Mouse (Mus musculus) thymus, adult 2 months (tissue): ENCODE measurements around the gene Trim71. TPM values are rescaled to one million over a fixed set of nuclear protein-coding genes. Genes with fewer than 3 reads are reported as not detected.

Source experiments
- DNase-seq: peaks from one replicate; pipeline ENCODE4 v3.0.0; 2021
- H3K27ac ChIP-seq: fragments of 200-500 bp; 2 replicates; pipeline ENCODE4 v1.5.1; 2012; ENCODE audit warnings: low read length, control low read depth; ENCODE audit not compliant: control insufficient read depth, insufficient read depth
- H3K27me3 ChIP-seq: fragments of 200-500 bp; 2 replicates; pipeline ENCODE4 v1.6.1; 2012; ENCODE audit warnings: mild to moderate bottlenecking, low read length, moderate library complexity, mixed read lengths; ENCODE audit not compliant: control insufficient read depth, insufficient read depth
- H3K36me3 ChIP-seq: fragments of 200-500 bp; 2 replicates; pipeline ENCODE4 v1.6.1; 2012; ENCODE audit warnings: mild to moderate bottlenecking, low read length, moderate library complexity; ENCODE audit not compliant: control insufficient read depth, insufficient read depth
- H3K4me1 ChIP-seq: fragments of 200-500 bp; replicated peaks from 2 replicates; pipeline ENCODE4 v1.6.1; 2012; ENCODE audit warnings: low read length; ENCODE audit not compliant: control insufficient read depth, insufficient read depth
- H3K4me3 ChIP-seq: fragments of 200-500 bp; 2 replicates; pipeline ENCODE4 v1.5.1; 2012; ENCODE audit warnings: mild to moderate bottlenecking, low read length, control low read depth, moderate library complexity; ENCODE audit not compliant: control insufficient read depth, insufficient read depth
- CTCF ChIP-seq: fragments of 200-500 bp; IDR thresholded peaks from 2 replicates; pipeline ENCODE4 v1.5.1; 2012; ENCODE audit warnings: mild to moderate bottlenecking, control low read depth, low read length, moderate library complexity, borderline replicate concordance; ENCODE audit not compliant: control insufficient read depth, poor library complexity, insufficient read depth; ENCODE audit errors: extremely low read depth
- POLR2A ChIP-seq: fragments of 200-500 bp; IDR thresholded peaks from 2 replicates; pipeline ENCODE4 v1.6.1; 2012; ENCODE audit warnings: mild to moderate bottlenecking, low read length, control low read depth, moderate library complexity; ENCODE audit not compliant: control insufficient read depth, poor library complexity, insufficient read depth; ENCODE audit errors: extremely low read depth
- WGBS: fragments of 180-500 bp; shearing (Covaris S2); methylation state at CpG from one replicate; pipeline ENCODE4 v1.1.7; 2018; 5-methylcytosine and 5-hydroxymethylcytosine counted together
- polyA plus RNA-seq: library from polyadenylated mRNA; depleted of rRNA; stranded (reverse); fragments of >200 nt; gene quantifications from 2 replicates; pipeline ENCODE4 v1.2.3, GENCODE M21; 2012; rRNA removed

Trim71 gene
- polyA plus RNA-seq = 0.03 TPM in 1 of 2 replicates, not detected in the other

GRCm38 (mm10) chr9:114563761-114564606 is at the start of gene Trim71:
Gene Trim71 (minus strand): TSS chr9:114564369.
- 2% methylated on average over 91 of the region's 91 CpGs for WGBS
- Histone ChIP-seq H3K27me3 (peaks cover 33% of the 10 kb centered on the region), H3K36me3 (no peaks in the 10 kb centered on the region), H3K4me3 (peak within 1 kb of the TSS; percentile 24), H3K4me1 (peaks cover 16% of the 10 kb centered on the region; the same call in 1 of the 2 replicates), H3K27ac (no peak within 1 kb of the TSS)
- DNase-seq = no peak
- TF ChIP-seq POLR2A = no peak
- TF ChIP-seq CTCF = no peak

DNA sequence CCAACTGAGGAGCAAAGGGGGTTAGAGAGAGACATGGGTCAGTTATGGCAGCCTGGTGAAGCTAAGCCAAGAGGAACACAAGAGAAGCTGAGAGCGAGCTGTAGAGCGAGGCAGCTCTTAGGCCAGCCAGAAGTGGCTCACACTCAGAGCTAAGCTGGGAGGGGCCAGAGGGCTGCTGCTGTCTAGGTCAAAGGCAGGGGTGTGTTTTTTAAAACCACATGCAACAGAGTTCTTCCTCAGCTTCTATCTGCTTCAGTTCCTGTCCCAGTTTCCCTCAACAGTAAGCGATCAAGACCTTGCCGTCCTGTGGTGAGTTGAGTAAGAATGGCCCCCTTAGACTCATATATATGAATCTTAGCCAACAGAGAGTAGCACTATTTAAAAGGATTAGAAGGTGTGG is 48.9 kb upstream of the Trim71 start:
- 12% methylated on average over 4 of the region's 4 CpGs for WGBS

GRCm38 (mm10) chr9:114612566-114612965 is 48.4 kb upstream of the Trim71 start:
- H3K36me3 ChIP-seq = peaks cover 35% of the 10 kb centered on the region

More for the DNA sequence above, 48.9 kb upstream of the Trim71 start:
- Histone ChIP-seq H3K4me3 (no peak overlapping the region), H3K27me3 (no peaks in the 10 kb centered on the region), H3K36me3 (peaks cover 35% of the 10 kb centered on the region), H3K4me1 (peaks cover 20% of the 10 kb centered on the region), H3K27ac (peak overlapping the region; percentile 74)
- DNase-seq = peak; percentile 70
- TF ChIP-seq CTCF (no peak), POLR2A (no peak)

GRCm38 (mm10) chr9:114610266-114610665 is 46.1 kb upstream of the Trim71 start:
- TF ChIP-seq CTCF = no peak
- H3K4me1 ChIP-seq = peaks cover 20% of the 10 kb centered on the region
- H3K27ac ChIP-seq = no peak overlapping the region
- H3K4me3 ChIP-seq = no peak overlapping the region
- peaks cover 28% of the 10 kb centered on the region for H3K36me3 ChIP-seq
- no peaks in the 10 kb centered on the region for H3K27me3 ChIP-seq
- 97% methylated on average over 3 of the region's 3 CpGs for WGBS
- DNase-seq = no peak

More at GRCm38 (mm10) chr9:114612566-114612965, 48.4 kb upstream of the Trim71 start:
- DNase-seq = no peak
- TF ChIP-seq CTCF (no peak), POLR2A (no peak)
- Histone ChIP-seq H3K27me3 (no peaks in the 10 kb centered on the region), H3K27ac (peak overlapping the region; percentile 66), H3K4me1 (peaks cover 20% of the 10 kb centered on the region), H3K4me3 (no peak overlapping the region)
- 81% methylated on average over 4 of the region's 4 CpGs for WGBS

GRCm38 (mm10) chr9:114603876-114604540 is 39.8 kb upstream of the Trim71 start:
- H3K27me3 ChIP-seq = no peaks in the 10 kb centered on the region
- H3K36me3 ChIP-seq = peaks cover 18% of the 10 kb centered on the region
- peak overlapping the region; percentile 43 for H3K27ac ChIP-seq
- peaks cover 9% of the 10 kb centered on the region for H3K4me1 ChIP-seq
- no peak for TF ChIP-seq POLR2A
- TF ChIP-seq CTCF = no peak
- H3K4me3 ChIP-seq = no peak overlapping the region
- no peak for DNase-seq
- 51% methylated on average over 12 of the region's 12 CpGs for WGBS

DNA sequence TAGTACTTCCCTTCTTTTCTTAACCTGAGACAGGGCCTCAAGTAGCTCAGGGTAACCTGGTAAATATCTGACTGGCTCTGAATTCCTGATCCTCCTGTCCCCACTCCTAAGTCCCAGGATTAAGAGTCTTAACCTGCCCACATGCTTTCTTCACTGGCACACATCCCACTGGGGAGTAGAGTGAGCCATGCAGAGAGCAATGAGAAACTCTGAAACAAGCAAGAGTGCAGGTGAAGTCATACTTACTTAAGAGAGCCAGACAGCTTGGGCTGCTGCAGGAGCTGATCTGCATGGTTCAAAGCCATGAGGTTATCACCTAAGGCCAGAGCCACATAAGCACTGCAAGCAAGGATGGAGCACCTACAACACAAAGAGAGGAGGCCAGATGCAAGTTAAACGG is 36.9 kb upstream of the Trim71 start:
- Histone ChIP-seq H3K27ac (peak overlapping the region; percentile 44; the same call in 1 of the 2 replicates), H3K27me3 (no peaks in the 10 kb centered on the region), H3K36me3 (peaks cover 33% of the 10 kb centered on the region), H3K4me1 (peaks cover 9% of the 10 kb centered on the region), H3K4me3 (no peak overlapping the region)
- 88% methylated on average over 1 of the region's 1 CpGs for WGBS
- DNase-seq = no peak
- TF ChIP-seq CTCF (no peak), POLR2A (no peak)

DNA sequence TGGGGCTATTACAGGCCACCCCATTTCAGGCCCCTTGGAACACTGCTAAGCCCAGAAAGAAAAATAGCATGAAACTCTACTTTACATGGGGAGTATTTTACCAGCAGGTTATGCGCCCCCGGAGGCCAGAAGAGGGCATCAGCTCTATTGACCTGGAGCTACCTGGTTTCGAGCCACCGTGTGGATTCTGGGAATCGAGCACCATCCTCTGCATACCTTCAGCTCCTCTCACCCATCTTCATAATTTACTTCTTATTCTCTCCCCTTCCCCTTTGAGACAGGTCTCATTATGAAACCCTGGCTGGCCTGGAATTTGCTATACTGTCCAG is 20.8 kb upstream of the Trim71 start:
- 83% methylated on average over 5 of the region's 5 CpGs for WGBS
- no peak for TF ChIP-seq POLR2A
- no peak for TF ChIP-seq CTCF
- H3K27ac ChIP-seq = no peak overlapping the region
- no peak overlapping the region for H3K4me3 ChIP-seq
- peak; percentile 22 for DNase-seq
- peaks cover 4% of the 10 kb centered on the region for H3K4me1 ChIP-seq
- H3K36me3 ChIP-seq = peaks cover 16% of the 10 kb centered on the region; the same call in 1 of the 2 replicates
- no peaks in the 10 kb centered on the region for H3K27me3 ChIP-seq
